Mouse (Mus musculus): Measurements from ENCODE around the gene Plcl2.

The Plcl2 gene

DNA sequence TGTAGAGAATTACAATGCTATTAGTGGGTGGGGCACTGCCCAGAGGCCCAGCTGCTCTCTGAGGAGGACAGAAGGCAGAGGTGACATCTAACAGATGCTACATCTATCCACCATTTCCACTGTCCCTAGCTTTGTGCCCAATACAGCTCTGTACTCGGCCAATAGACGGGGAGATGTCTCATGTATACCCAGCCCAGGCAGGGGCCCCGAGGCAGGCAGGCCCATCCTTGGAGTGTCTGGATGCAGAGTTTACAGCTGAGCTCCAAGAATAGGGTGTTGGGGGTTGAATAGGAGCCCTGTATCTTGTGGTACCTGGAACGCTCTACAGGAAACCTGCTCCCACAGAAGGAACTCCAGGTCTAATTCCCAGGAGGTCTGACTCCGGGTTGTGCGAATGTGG, 225.6 kb downstream of the Plcl2 start:
- no peak for DNase-seq (ENCODE audit: low read depth, low spot score)

DNA sequence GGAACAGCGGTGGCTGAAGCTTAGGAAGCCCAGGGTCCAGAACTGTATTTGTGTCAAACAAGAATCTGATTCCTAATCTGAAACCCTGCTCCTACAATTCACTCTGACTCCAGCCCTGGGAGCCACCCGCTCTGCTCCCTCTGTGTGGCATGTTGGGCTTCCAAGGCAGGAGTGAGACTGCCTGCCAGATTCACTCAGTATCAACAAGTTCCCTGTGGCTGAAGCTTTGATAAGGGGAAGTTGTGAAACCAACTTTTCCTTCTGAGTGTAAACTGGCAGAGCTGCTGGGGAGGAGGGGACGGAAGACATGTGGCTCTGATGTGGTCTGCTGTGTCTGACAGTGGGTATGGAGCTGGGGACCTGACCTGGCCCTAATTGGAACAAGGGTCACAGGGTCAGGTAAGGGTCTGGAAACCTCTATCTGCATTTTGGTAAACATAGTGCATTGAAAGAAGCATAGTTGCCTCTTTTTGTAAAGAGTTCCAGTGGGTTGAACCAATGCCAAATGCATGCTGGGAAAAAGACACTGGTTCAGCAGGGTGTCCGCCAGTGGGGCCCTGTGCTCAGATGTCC, 226.3 kb downstream of the Plcl2 start:
- DNase-seq (ENCODE audit: low read depth, low spot score) = no peak

DNA sequence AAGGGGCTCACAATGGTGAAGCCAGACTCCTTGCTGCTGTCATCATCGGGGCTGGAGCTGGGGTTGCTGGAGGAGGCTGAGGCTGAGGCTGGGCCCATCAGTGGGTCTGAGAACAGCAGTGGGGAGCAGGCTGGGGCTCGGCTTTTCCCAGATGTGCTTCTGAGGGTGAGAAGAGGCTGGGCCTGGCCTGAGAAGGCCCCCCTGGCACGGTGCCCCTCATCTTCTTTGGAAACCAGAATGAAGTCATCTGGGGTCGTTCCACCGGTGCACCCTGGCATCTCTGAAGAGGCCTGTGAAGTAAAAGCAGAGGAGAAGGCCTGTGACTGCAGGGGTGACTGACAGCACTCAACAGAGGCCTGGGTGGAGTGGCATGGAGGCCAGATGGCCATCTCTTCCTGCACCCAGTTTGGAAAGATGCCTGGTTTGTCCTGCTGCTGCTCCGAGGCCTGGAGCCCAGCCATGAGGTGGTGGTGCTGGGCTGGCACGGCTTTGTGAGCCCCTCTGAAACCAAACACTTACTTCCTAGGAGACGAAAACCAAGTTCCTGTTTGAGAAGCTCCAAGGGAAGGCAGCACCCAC, 226.8 kb downstream of the Plcl2 start:
- DNase-seq (ENCODE audit: low read depth, low spot score) = no peak

DNA sequence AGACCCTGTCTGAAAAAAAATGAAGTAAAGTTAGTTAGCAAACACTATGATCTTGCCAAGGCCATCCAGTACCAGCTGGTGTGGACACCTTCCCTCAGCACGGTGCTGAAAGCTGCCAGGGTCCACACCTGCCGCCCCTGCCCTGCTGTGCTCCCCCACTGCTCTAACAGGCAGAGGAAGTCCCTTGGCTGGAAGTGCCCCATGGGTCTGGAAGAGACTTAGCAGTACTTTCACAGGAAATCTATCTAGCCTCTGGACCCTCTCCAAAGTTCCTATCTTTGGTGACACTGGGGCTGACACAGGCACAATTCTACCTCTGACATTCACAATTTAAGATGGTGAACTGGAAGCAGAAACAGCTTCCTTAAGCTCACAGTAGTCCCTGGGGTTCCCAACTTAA, 227.9 kb downstream of the Plcl2 start:
- no peak for DNase-seq (ENCODE audit: low read depth, low spot score)
